Mouse (Mus musculus) hematopoietic stem cell, adult 5-6 weeks (primary cell): ENCODE measurements at regions not wholly inside any gene's neighbourhood (a gene's known extent, or its start where the extent isn't known, plus 50 kb on each side); places are given as distances from the start of the nearest gene placed in this dataset.

Source experiments
- ATAC-seq, 2 experiments: fragments of 125-278 bp in 1 of 2; replicated peaks in 1 of 2; 2 replicates each; pipeline ENCODE4 v1.8.0; 2016 to 2017; ENCODE audit warnings: inconsistent platforms in 2 of 2, mild to moderate bottlenecking in 2 of 2, moderate number of reproducible peaks in 2 of 2, low read depth in 1 of 2, moderate TSS enrichment in 1 of 2; ENCODE audit not compliant: low FRiP score in 2 of 2, poor library complexity in 2 of 2, severe bottlenecking in 2 of 2, insufficient read depth in 1 of 2, low TSS enrichment in 1 of 2

GRCm38 (mm10) chr16:76455499-76456299, 82.1 kb upstream of the Nrip1 start:
- peak; percentile 25 to 42; a peak in 2 of 4 replicates for ATAC-seq

- ATAC-seq, result no peak
Observed at GRCm38 (mm10) chr16:76454741-76455465, 81.3 kb upstream of the Nrip1 start.

GRCm38 (mm10) chr16:76453457-76454200, 80.0 kb upstream of the Nrip1 start:
- no peak for ATAC-seq

- ATAC-seq, result no peak
Observed at GRCm38 (mm10) chr16:76448773-76449172, 75.1 kb upstream of the Nrip1 start.

GRCm38 (mm10) chr16:76447033-76447432, 73.4 kb upstream of the Nrip1 start:
- ATAC-seq, result no peak

- ATAC-seq, result no peak
Observed at GRCm38 (mm10) chr16:76444668-76445067, 71.0 kb upstream of the Nrip1 start.

- ATAC-seq, result no peak; a peak in 1 of 4 replicates
Observed at GRCm38 (mm10) chr16:76442635-76443034, 69.0 kb upstream of the Nrip1 start.

- peak; percentile 50 to 61 for ATAC-seq
Observed at GRCm38 (mm10) chr16:76441803-76442448, 68.3 kb upstream of the Nrip1 start.

GRCm38 (mm10) chr16:76438093-76438883, 64.7 kb upstream of the Nrip1 start:
- ATAC-seq, result no peak

GRCm38 (mm10) chr16:76436290-76436689, 62.7 kb upstream of the Nrip1 start:
- ATAC-seq, result no peak

GRCm38 (mm10) chr16:76433076-76433825, 59.6 kb upstream of the Nrip1 start:
- ATAC-seq, result no peak

GRCm38 (mm10) chr16:76432304-76432703, 58.7 kb upstream of the Nrip1 start:
- ATAC-seq, result no peak

- ATAC-seq, result no peak
Observed at GRCm38 (mm10) chr16:76429156-76429555, 55.5 kb upstream of the Nrip1 start.

- no peak for ATAC-seq
Observed at GRCm38 (mm10) chr16:76423964-76424363, 50.3 kb upstream of the Nrip1 start.
